Mouse (Mus musculus) frontal cortex, postnatal 25 days (tissue): ENCODE results near the gene Tep1.
"Not testable (repeated sequence)": the region's sequence is repeated elsewhere in the genome, so short reads cannot be mapped to it uniquely, and the experiment has no call there.

Source experiments
- DNase-seq, 2 experiments: peaks; one replicate each; pipeline ENCODE4 v3.0.0; 2022; ENCODE audit warnings: low spot score in 2 of 2

Gene Tep1

DNA sequence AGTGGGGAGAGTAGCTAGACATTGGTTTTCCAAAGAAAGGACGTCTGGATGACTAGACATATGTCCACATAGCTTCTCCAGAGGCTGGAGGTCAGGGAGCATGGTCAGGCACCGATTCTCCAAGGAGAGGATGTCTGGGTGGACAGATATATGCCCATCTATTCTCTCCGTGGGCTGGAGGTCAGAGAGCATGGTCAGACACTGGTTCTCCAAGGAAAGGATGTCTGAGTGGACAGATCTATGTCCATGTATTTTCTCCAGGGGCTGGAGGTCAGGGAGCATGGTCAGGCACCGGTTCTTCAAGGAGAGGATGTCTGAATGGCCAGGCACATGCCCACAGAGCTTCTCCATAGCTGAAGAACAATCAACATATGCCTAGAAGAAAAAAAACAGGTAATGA lies 2.1 kb downstream of the Tep1 start:
- no peak for DNase-seq

GRCm38 (mm10) chr14:50866966-50867365 lies 3.4 kb downstream of the Tep1 start:
- DNase-seq = no peak

DNA sequence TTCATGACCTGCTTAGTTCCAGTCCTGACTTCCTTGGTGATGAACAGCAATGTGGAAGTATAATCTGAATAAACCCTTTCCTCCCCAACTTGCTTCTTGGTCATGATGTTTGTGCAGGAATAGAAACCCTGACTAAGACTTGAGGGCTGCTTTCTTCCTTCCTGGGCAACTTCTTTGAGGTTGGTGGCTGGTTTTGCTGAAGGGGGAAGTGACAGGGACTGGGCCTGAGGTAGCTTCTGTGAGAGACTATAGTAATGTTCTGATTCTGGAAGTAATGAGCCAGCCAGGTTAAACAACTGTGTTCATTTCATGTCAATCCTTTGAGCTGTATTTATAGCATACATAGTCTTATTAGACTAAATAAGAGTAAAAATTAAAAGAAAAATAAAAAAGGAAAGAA lies 5.4 kb downstream of the Tep1 start:
- DNase-seq = not testable (repeated sequence)

GRCm38 (mm10) chr14:50862641-50863040 lies 7.7 kb downstream of the Tep1 start:
- no peak for DNase-seq

DNA sequence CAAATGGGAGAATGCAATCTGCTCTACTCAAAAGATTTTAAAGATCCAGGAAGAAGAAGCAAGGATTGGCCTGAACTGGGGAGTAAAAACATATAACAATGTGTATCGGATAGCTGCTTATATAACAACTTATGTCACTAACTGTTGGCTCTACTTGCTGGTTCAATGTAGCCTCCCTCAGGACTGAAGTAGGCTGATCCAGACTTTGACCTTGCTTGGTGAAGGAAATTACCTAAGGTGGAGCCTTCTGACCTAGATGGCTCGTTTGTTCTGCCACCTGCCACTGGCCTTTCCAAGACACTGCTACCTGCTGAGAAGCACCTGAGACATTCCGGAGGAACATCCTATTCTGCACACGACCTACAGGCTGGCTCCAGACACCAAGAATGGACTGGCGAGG lies 14.6 kb downstream of the Tep1 start:
- no peak for DNase-seq

DNA sequence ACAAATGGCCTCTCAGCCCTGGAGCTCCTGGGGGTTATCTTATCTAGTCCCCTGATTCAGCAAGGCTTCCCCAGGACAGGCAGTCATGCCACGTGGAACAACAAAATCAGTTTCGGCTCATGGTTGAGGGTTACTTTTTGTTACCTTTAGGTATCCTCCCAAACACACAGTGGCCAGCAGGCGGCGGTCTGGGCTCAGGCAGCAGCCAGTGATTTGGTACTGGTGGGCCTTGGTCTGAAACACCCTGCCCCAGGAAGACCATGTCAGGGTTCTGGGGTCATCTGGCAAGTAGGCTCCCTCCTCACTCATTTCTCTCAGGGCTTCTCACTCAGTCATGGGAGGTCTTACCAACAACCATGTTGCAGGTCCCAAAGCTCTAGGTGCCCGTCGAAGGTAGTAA lies 33.1 kb downstream of the Tep1 start:
- no peak for DNase-seq

DNA sequence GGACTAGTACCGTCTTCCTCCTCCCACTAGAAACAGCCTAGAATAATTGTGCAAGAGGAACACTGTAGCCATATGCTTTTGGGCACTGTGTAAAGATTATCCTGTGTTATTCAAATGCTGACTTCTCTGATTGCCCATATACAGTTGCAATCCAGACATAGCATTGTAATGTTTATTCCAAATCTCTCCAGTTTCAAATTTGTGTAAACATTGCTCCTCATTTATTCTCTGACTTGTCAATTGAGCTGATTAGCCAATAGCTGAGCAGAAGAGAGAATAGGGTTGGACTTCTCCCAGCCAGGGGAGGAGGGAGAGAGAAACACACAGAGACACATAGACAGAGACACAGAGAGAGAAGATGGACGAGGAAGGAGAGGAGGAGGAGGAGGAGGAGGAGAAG lies 35.9 kb downstream of the Tep1 start:
- DNase-seq = no peak

DNA sequence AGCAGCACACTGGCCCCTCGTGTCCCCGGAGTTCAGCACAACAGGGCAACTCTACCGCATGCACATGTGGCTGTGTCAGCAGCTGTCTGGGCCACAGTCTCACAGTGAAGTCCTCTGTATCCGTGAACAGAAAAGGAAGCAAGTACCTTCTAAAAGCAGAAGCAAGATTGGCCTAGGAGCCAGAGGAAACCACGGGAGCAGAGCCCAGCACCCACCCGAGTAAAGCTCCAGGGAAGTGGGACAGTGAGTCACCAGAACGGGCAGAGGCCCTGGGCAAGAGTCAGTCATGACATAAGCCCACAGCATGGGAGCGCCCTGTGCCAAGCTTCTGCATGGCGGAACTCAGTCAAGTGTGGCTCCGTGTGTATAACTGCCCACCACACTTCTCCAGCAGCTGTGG lies 36.4 kb downstream of the Tep1 start:
- no peak for DNase-seq

GRCm38 (mm10) chr14:50829878-50830277 lies 40.5 kb downstream of the Tep1 start:
- no peak for DNase-seq

GRCm38 (mm10) chr14:50826579-50826978 lies 43.8 kb downstream of the Tep1 start:
- no peak for DNase-seq

GRCm38 (mm10) chr14:50824219-50824618 lies 46.1 kb downstream of the Tep1 start:
- DNase-seq = no peak

GRCm38 (mm10) chr14:50823240-50823639 lies 47.1 kb downstream of the Tep1 start:
- no peak for DNase-seq

DNA sequence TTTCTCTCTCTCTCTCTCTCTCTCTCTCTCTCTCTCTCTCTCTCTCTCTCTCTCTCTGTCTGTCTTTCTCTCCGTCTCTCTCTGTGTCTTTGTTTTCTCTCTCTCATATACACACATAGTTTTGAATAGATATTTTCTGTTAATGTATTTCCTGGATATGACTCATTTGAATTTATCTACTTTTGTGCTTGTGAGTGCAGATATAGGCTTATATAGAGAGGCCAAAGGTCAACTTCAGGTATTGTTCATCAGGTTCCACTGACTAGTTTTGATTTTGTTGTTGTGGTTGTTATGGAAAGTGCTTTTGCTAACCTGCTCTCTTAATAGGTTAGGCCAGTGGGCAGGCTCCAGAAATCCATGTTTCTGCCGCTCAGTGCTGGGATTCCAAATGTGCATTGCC lies 57.3 kb downstream of the Tep1 start:
- DNase-seq = no peak

DNA sequence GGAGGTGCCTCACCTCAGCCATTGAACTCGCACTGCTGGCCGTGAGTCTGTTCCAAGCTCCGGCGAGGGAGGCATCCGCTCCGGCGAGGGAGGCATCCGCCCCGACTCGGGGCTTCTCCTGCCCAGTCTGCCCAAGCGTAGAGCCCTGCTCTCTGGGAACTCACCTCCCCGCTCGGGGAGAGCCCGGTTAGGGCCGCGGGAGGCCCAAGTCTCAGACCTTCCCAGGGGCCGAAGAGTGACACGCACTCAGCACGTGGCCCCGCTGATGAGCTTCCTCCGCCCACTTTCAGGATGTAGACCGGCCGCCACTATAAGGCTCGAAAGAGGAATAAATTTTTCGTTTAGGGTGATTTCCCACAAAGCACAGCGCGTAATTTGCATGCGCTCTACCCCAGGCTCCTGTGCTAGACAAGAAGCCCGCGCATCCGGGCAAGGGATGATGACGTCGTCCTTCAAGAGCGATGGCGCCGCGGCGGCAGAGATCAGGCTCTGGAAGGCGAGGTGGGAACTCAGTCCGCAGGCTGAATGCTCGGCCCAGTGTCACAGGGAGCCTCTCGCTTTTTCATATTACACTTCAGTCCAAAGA lies 62.8 kb downstream of the Tep1 start, which contains the start of the genes Ccnb1ip1 and Parp2:
Ccnb1ip1 (minus strand) TSS at position 246 of the 586 bp plus-strand sequence.
Parp2 (plus strand) TSS at position 355 of the 586 bp plus-strand sequence.
- peak; percentile 98 to 99 for DNase-seq

DNA sequence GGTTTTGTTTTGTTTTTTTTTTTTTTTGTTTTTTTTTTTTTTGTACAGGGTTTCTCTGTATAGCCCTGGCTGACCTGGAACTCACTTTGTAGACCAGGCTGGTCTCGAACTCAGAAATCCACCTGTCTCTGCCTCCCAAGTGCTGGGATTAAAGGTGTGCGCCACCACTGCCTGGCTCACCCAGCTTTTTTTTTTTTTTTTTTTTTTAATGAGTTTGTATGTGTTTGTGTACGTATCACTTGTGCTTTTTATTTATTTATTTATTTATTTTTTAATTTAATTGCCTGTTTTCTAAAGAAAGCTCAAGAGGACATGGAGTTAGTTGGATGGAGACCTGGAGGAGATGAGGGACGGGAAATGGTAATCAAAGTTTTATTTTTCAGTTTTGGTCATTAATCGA lies 63.9 kb downstream of the Tep1 start:
- not testable (repeated sequence) for DNase-seq

DNA sequence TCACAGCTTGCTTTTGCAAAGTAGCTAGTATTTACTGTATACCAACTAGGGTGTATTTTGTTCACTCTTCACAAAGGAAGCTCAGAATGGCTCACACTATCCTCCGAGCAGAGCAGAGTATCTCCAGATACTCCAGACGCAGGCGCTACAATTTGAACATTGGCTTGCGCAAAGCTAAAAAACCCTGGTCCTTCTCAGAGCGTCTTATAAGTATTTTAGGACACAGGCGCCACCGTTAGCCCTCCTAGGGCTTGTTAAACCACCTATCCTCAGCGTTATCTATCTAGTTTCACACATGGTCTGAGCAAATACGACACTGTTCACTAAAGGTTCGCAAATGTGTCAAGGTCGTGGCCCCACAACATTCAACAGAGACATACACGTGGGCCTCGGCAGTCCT lies 65.7 kb downstream of the Tep1 start:
- no peak for DNase-seq

GRCm38 (mm10) chr14:50802843-50803562 lies 67.4 kb downstream of the Tep1 start:
- DNase-seq = no peak

DNA sequence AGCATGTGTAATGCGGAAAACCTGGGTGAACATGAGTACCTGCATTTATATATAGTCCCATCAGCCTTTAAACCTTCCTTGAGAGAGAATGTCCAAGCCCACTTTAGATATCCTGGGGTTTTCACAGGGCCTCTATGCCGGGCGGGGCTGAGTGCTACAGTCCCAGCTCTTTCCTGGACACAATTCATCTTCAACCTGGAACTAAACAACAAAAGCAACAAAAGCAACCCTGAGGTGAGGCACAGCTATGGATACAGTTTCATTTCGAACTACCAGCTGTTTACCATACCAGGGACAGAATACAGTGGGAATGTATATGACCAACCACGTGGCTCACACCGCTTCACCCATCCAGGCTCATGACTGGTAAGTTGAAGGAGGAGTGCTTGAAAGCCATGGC lies 67.9 kb downstream of the Tep1 start:
- no peak for DNase-seq

DNA sequence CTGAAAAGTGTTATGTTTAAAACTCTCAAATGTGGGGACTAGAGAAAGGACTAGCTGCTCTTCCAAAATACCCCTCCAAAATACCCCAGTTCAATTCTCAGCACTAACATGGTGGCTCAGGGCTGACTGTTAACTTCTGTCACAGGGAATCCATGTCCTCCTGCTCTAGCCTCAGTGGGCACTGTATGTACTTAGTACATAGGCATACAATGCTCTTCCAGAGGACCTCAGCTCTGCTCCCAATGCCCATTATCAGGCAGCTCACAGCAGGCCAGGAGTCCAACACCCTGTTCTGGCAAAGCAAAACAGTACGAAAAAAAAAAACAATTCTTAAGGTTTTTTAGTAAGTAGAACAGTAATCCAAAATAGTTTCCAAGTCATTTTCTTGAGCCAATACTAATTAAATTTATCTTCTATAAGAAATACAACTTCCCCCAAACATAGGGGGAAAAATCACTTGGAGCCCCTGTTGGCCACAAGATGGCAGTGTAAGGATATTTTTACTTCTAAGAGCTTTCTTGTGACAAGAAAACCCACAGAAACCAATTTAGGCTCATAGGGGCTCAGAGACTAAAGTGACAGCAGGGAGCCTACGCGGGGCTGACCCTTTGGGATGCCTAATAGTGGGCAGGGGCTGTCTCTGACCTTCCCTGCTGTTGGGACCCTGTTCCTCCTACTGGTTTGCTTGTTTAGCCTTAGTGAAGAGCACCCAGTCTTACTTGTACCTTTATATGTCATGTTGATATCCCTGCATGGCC lies 70.7 kb downstream of the Tep1 start:
- peak in 1 of 2 experiments; percentile 18 for DNase-seq

DNA sequence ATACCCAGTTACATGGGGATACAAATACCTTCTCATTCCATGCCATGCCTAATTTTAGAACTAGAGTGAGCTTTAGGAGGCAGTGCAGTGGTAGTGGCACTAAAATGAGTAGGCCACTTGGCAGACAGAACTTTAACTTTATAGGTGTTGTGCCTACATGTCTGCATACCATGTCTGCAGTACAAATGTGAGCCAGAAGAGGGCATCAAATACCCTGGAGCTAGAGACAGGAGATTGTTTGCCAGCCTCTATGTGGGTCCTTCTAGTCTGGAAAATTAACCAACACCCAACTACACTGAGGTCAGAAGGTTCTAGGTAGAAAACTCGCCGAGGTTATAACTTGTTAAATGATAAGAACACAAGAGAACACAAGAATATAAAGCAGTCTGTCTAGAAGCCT lies 71.8 kb downstream of the Tep1 start:
- DNase-seq = no peak

DNA sequence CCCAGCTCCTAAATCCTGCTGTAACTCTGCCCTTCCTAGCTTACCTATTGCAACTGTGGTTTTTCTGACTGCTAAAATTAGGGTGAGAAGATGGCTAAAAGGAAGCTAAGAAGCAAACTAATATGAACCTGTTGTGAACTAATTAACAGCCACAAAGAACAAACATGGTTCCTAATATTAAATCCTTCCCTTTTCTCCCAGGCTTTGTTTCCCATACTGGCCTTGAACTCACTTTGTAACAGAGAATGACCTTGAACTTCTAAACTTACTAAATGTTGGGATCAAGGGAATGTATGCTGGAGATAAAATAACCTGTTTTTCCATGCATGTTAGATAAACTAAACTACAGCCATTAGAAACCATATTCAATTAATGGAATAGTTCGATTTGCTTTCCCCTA lies 73.9 kb downstream of the Tep1 start:
- no peak for DNase-seq

DNA sequence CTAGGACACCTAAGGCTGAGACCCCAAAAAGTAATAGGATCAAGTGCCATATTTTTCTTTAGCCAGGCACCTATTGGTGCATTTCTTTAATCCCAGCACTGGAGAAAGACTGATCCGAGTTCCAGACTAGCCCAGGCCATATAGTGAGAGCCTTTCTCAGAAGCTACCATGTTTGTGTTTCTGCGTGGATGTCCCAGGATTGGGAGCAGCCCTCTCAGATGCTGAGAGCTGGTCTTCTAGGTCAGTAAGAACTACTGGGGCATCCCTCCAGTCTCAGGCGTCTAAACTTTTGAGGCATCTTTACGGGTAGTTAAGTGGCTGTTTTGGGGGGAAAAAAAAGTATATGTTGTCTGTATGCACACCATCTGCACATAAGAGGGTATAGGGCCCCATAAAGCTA lies 74.4 kb downstream of the Tep1 start:
- DNase-seq = no peak
